Mouse (Mus musculus) thymus, adult 2 months (tissue): ENCODE results near the gene Ormdl3. TPM values are rescaled to one million over a fixed set of nuclear protein-coding genes. Genes with fewer than 3 reads are reported as not detected.
A peak's percentile ranks its signal among the peaks of the same experiment; 100 is the strongest.
"Not testable (repeated sequence)": the region's sequence is repeated elsewhere in the genome, so short reads cannot be mapped to it uniquely, and the experiment has no call there.

ENCODE experiments used
- DNase-seq: peaks from one replicate; pipeline ENCODE4 v3.0.0; 2021
- H3K27ac ChIP-seq: fragments of 200-500 bp; 2 replicates; pipeline ENCODE4 v1.5.1; 2012; ENCODE audit warnings: low read length, control low read depth; ENCODE audit not compliant: control insufficient read depth, insufficient read depth
- H3K27me3 ChIP-seq: fragments of 200-500 bp; 2 replicates; pipeline ENCODE4 v1.6.1; 2012; ENCODE audit warnings: mild to moderate bottlenecking, low read length, moderate library complexity, mixed read lengths; ENCODE audit not compliant: control insufficient read depth, insufficient read depth
- H3K36me3 ChIP-seq: fragments of 200-500 bp; 2 replicates; pipeline ENCODE4 v1.6.1; 2012; ENCODE audit warnings: mild to moderate bottlenecking, low read length, moderate library complexity; ENCODE audit not compliant: control insufficient read depth, insufficient read depth
- H3K4me1 ChIP-seq: fragments of 200-500 bp; replicated peaks from 2 replicates; pipeline ENCODE4 v1.6.1; 2012; ENCODE audit warnings: low read length; ENCODE audit not compliant: control insufficient read depth, insufficient read depth
- H3K4me3 ChIP-seq: fragments of 200-500 bp; 2 replicates; pipeline ENCODE4 v1.5.1; 2012; ENCODE audit warnings: mild to moderate bottlenecking, low read length, control low read depth, moderate library complexity; ENCODE audit not compliant: control insufficient read depth, insufficient read depth
- CTCF ChIP-seq: fragments of 200-500 bp; IDR thresholded peaks from 2 replicates; pipeline ENCODE4 v1.5.1; 2012; ENCODE audit warnings: mild to moderate bottlenecking, control low read depth, low read length, moderate library complexity, borderline replicate concordance; ENCODE audit not compliant: control insufficient read depth, poor library complexity, insufficient read depth; ENCODE audit errors: extremely low read depth
- POLR2A ChIP-seq: fragments of 200-500 bp; IDR thresholded peaks from 2 replicates; pipeline ENCODE4 v1.6.1; 2012; ENCODE audit warnings: mild to moderate bottlenecking, low read length, control low read depth, moderate library complexity; ENCODE audit not compliant: control insufficient read depth, poor library complexity, insufficient read depth; ENCODE audit errors: extremely low read depth
- WGBS: fragments of 180-500 bp; shearing (Covaris S2); methylation state at CpG from one replicate; pipeline ENCODE4 v1.1.7; 2018; 5-methylcytosine and 5-hydroxymethylcytosine counted together
- polyA plus RNA-seq: library from polyadenylated mRNA; depleted of rRNA; stranded (reverse); fragments of >200 nt; gene quantifications from 2 replicates; pipeline ENCODE4 v1.2.3, GENCODE M21; 2012

The Ormdl3 gene
- polyA plus RNA-seq, 1 experiment: 74.6 TPM

- no peak for DNase-seq
- 94% methylated on average over 13 of the region's 13 CpGs for WGBS
- H3K36me3 ChIP-seq: no peaks in the 10 kb centered on the region
Measured at GRCm38 (mm10) chr11:98620791-98621190, 33.6 kb upstream of the Ormdl3 start.

GRCm38 (mm10) chr11:98606763-98607162 lies 19.6 kb upstream of the Ormdl3 start:
- Histone ChIP-seq H3K4me1 (peaks cover 8% of the 10 kb centered on the region), H3K27ac (no peak overlapping the region), H3K36me3 (no peaks in the 10 kb centered on the region), H3K27me3 (no peaks in the 10 kb centered on the region), H3K4me3 (no peak overlapping the region)
- 5% methylated on average over 3 of the region's 3 CpGs for WGBS
- TF ChIP-seq POLR2A (no peak), CTCF (no peak)
- DNase-seq: peak; percentile 33

More at GRCm38 (mm10) chr11:98620791-98621190, 33.6 kb upstream of the Ormdl3 start:
- Histone ChIP-seq H3K27ac (no peak overlapping the region), H3K4me1 (no peaks in the 10 kb centered on the region), H3K27me3 (no peaks in the 10 kb centered on the region), H3K4me3 (no peak overlapping the region)
- no peak for TF ChIP-seq POLR2A
- TF ChIP-seq CTCF: no peak

- not testable (repeated sequence) for H3K27ac ChIP-seq, H3K4me3 ChIP-seq, DNase-seq, H3K4me1 ChIP-seq, H3K27me3 ChIP-seq, H3K36me3 ChIP-seq
- 76% methylated on average over 6 of the region's 6 CpGs for WGBS
Measured at GRCm38 (mm10) chr11:98604911-98605310, 17.7 kb upstream of the Ormdl3 start.

DNA sequence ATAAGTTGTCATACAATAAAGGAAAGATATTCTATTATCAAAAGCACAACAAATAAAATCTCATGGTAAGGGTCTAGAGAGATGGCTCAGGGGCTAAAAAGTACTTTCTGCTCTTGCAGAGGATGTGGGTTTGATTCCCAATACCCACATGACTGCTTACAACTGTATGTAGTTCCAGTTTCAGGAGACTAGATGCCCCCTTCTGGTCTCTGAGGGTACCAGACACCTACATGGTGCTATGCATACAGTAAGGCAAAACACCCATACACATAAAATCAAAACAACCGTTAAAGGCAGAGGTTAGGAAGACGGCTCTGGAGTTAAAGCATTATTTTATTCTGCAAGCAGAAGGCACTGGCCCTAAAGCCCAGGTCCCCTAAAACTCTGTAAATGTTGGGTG lies 16.8 kb upstream of the Ormdl3 start:
- H3K4me1 ChIP-seq: peaks cover 8% of the 10 kb centered on the region
- no peak overlapping the region for H3K4me3 ChIP-seq
- DNase-seq: no peak
- TF ChIP-seq POLR2A (no peak), CTCF (no peak)
- no peaks in the 10 kb centered on the region for H3K27me3 ChIP-seq
- WGBS: 86% methylated on average over 2 of the region's 2 CpGs
- no peaks in the 10 kb centered on the region for H3K36me3 ChIP-seq
- no peak overlapping the region for H3K27ac ChIP-seq

GRCm38 (mm10) chr11:98602090-98602690 lies 15.0 kb upstream of the Ormdl3 start:
- no peaks in the 10 kb centered on the region for H3K36me3 ChIP-seq
- TF ChIP-seq POLR2A (no peak), CTCF (no peak)
- H3K4me1 ChIP-seq: peaks cover 8% of the 10 kb centered on the region
- H3K4me3 ChIP-seq: no peak overlapping the region
- 11% methylated on average over 20 of the region's 20 CpGs for WGBS
- H3K27ac ChIP-seq: no peak overlapping the region
- peak; percentile 35 for DNase-seq
- H3K27me3 ChIP-seq: no peaks in the 10 kb centered on the region

GRCm38 (mm10) chr11:98599291-98599690 lies 12.1 kb upstream of the Ormdl3 start:
- no peak overlapping the region for H3K27ac ChIP-seq
- H3K4me3 ChIP-seq: no peak overlapping the region
- H3K4me1 ChIP-seq: peaks cover 19% of the 10 kb centered on the region
- no peaks in the 10 kb centered on the region for H3K36me3 ChIP-seq
- no peak for DNase-seq
- no peak for TF ChIP-seq POLR2A
- TF ChIP-seq CTCF: no peak
- no peaks in the 10 kb centered on the region for H3K27me3 ChIP-seq
- 23% methylated on average over 18 of the region's 18 CpGs for WGBS

GRCm38 (mm10) chr11:98598851-98599290 lies 11.7 kb upstream of the Ormdl3 start:
- TF ChIP-seq CTCF: no peak
- TF ChIP-seq POLR2A: no peak

More at GRCm38 (mm10) chr11:98598851-98599290, 11.7 kb upstream of the Ormdl3 start:
- Histone ChIP-seq H3K36me3 (no peaks in the 10 kb centered on the region), H3K27me3 (no peaks in the 10 kb centered on the region), H3K27ac (no peak overlapping the region), H3K4me1 (peaks cover 19% of the 10 kb centered on the region), H3K4me3 (no peak overlapping the region)
- DNase-seq: no peak
- WGBS: 64% methylated on average over 18 of the region's 18 CpGs
